ENCODE assay signal across 13 mouse cellular contexts in the genomic region with DNA sequence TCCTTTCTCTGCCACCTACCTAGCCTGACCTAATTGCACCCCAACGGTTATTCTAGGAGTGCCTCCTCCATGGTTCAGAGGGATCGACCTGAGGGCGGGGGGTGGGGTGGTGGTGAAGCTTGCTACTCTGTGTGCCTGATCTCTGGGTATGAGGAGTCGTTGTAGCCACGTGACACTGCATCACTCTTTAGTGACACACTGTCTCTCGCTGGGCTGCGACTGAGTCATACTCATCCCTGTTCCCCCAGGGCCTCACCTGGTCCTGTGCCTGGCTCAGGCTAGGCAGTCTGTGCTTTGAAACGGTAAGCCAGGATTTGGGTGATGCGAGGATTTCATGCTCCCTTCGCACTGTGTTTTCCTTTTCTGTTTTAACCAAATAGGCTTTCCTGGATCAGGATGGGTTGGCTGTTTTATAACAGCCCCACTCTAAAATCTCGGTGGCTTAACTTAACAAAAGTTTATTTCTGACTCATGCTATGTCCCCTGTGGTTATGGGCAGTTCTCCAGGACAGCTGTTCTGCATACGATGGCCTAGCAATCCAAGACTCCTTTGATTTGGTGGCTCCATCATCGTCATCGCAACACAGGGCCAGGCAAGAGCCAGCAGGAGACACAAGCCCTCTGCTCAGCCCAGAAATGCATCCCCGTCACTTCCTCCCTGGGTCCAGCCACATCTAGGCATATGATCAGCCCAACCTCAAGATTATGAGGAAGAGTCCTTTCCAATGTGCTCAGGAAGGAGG. TPM values are rescaled to one million over a fixed set of nuclear protein-coding genes. Genes with fewer than 3 reads are reported as not detected.
DNase-seq lines count a peak whose midpoint lies in the region; ATAC-seq and TF ChIP-seq lines count a peak whose summit lies in the region.
"Had no signal": no experiment of that assay in that cellular context is flagged by ENCODE, and none has a peak within 500 bp of the region (broad histone marks: within the 10 kb centered on the region; RNA-seq: fewer than 3 reads in every experiment).

No protein-coding gene starts in this region.

- 57% methylated on average over 15 of the region's 15 CpGs for WGBS in cerebellum, adult 2 months
- WGBS in forebrain, embryonic 12.5 days, result 85% methylated on average over 15 of the region's 15 CpGs

- no peak overlapping the region for H3K4me2 ChIP-seq in forebrain, embryonic 12.5 days
- H3K4me2 ChIP-seq: hindbrain, embryonic 14.5 days; neural tube, embryonic 13.5 days had no signal

- H3K27ac ChIP-seq in embryonic fibroblast, embryonic 13.5 days (ENCODE audit: insufficient read depth, low read length), result peak overlapping the region; percentile 10; the same call in 1 of the 2 replicates
- H3K27ac ChIP-seq in cerebellum, adult 2 months (ENCODE audit: insufficient read depth, low read length), result no peak overlapping the region
- no peak overlapping the region for H3K27ac ChIP-seq in forebrain, embryonic 12.5 days
- H3K27ac ChIP-seq: hindbrain, embryonic 14.5 days; neural tube, embryonic 13.5 days had no signal

- TF ChIP-seq POLR2A in embryonic fibroblast, embryonic 13.5 days (IDR thresholded peaks at IDR 0.05; ENCODE audit: low read depth, low read length), result no peak
- no peak for TF ChIP-seq POLR2A in cerebellum, adult 2 months (IDR thresholded peaks at IDR 0.05; ENCODE audit: borderline replicate concordance, insufficient read depth, low read length)

- intact Hi-C loops in heart, postnatal 36 days (cut with DNase I), result no loop called here

- no peak for ATAC-seq in frontal cortex, adult (ENCODE audit: low TSS enrichment)
- ATAC-seq in forebrain, embryonic 12.5 days (ENCODE audit: low FRiP score), result no peak

- no peak for TF ChIP-seq CTCF in embryonic fibroblast, embryonic 13.5 days (IDR thresholded peaks at IDR 0.05; ENCODE audit: borderline replicate concordance, insufficient read depth, low read length)
- no peak for TF ChIP-seq CTCF in cerebellum, adult 2 months (IDR thresholded peaks at IDR 0.05; ENCODE audit: borderline replicate concordance, insufficient read depth, low read depth, low read length)

- no peak overlapping the region for H3K9ac ChIP-seq in forebrain, embryonic 12.5 days
- H3K9ac ChIP-seq: hindbrain, embryonic 14.5 days; neural tube, embryonic 13.5 days had no signal

- H3K36me3 ChIP-seq in forebrain, embryonic 12.5 days (replicated peaks), result no peaks in the 10 kb centered on the region
- H3K36me3 ChIP-seq: neural tube, embryonic 13.5 days had no signal

- H3K4me1 ChIP-seq in embryonic fibroblast, embryonic 13.5 days (ENCODE audit: control insufficient read depth, insufficient read depth, low read length), result peaks cover 8% of the 10 kb centered on the region
- no peaks in the 10 kb centered on the region for H3K4me1 ChIP-seq in cerebellum, adult 2 months (ENCODE audit: control insufficient read depth, insufficient read depth, low read length)
- no peaks in the 10 kb centered on the region for H3K4me1 ChIP-seq in forebrain, embryonic 12.5 days
- H3K4me1 ChIP-seq: neural tube, embryonic 13.5 days had no signal

- H3K4me3 ChIP-seq in embryonic fibroblast, embryonic 13.5 days (ENCODE audit: insufficient read depth, low read length), result no peak overlapping the region
- no peak overlapping the region for H3K4me3 ChIP-seq in cerebellum, adult 2 months (replicated peaks; ENCODE audit: insufficient read depth, low read depth, low read length)
- H3K4me3 ChIP-seq in forebrain, embryonic 12.5 days (replicated peaks), result no peak overlapping the region
- H3K4me3 ChIP-seq: neural tube, embryonic 13.5 days had no signal

- H3K27me3 ChIP-seq in cerebellum, adult 2 months (ENCODE audit: control insufficient read depth, insufficient read depth, low read length), result no peaks in the 10 kb centered on the region
- no peaks in the 10 kb centered on the region for H3K27me3 ChIP-seq in forebrain, embryonic 12.5 days
- H3K27me3 ChIP-seq: neural tube, embryonic 13.5 days had no signal

- no peaks in the 10 kb centered on the region for H3K9me3 ChIP-seq in forebrain, embryonic 12.5 days
- H3K9me3 ChIP-seq: neural tube, embryonic 13.5 days had no signal

- peak; percentile 37 for DNase-seq in urinary bladder, postnatal 14 days (ENCODE audit: low spot score)
- DNase-seq in urinary bladder, adult 18-20 months (ENCODE audit: low spot score in 2 of 2), result no peak
- DNase-seq in heart, postnatal 36 days, result peak; percentile 34 to 43
- DNase-seq in cerebellum, adult 2 months, result no peak
- DNase-seq: adrenal gland, postnatal 10 days; cerebellum, adult 11-12 months; right cerebral cortex, postnatal 25 days had no signal

RNA-seq across cellular contexts. Expression of a gene that starts 50.3 kb away (rescaled TPM):
- polyA plus RNA-seq in embryonic fibroblast, embryonic 13.5 days (2011; ENCODE audit: insufficient read length, low read depth, missing spikeins), result 6.7 and 10.8 TPM in 2 replicates
- total RNA-seq in heart, postnatal 36 days (2021), result 1 to 10 TPM; 4.4 to 5.2 TPM
- polyA plus RNA-seq in cerebellum, adult 2 months (2012; rRNA removed), result 3.8 and 4.8 TPM in 2 replicates
- polyA plus RNA-seq in forebrain, embryonic 12.5 days (2016; fragmentation: Nextera tagmentation; extraction: Ambion mirVana), result 2.9 and 4.6 TPM in 2 replicates
- total RNA-seq: megakaryocyte-erythroid progenitor cell, adult 5-6 weeks had no signal

Comparison
In these comparisons a context has a peak if more than half of its experiments do, and no peak if none do; other contexts are left out.
1. DNase-seq: peak in urinary bladder, postnatal 14 days (single experiment) and heart, postnatal 36 days (2 of 2); none in urinary bladder, adult 18-20 months (0 of 2) and cerebellum, adult 2 months (0 of 2).